Mouse (Mus musculus) megakaryocyte, embryonic 14.5 days (primary cell): Measurements from ENCODE around the gene Rnf115.
"Not testable (repeated sequence)": the region's sequence is repeated elsewhere in the genome, so short reads cannot be mapped to it uniquely, and the experiment has no call there.

Source experiments
- FLI1 ChIP-seq: IDR thresholded peaks from 2 replicates; pipeline ENCODE4 v1.6.1; 2012; ENCODE audit warnings: low read length, inconsistent platforms, mixed read lengths
- GATA1 ChIP-seq: IDR thresholded peaks from 3 replicates; pipeline ENCODE4 v1.6.1; 2012; ENCODE audit warnings: mixed read lengths, low read length, inconsistent platforms, borderline replicate concordance

- not testable (repeated sequence) for TF ChIP-seq FLI1, GATA1
These were observed 12.8 kb downstream of the Rnf115 start for GRCm38 (mm10) chr3:96740279-96740678.
